Mouse (Mus musculus): ENCODE measurements around the gene Hoxb3. TPM values are rescaled to one million over a fixed set of nuclear protein-coding genes. Genes with fewer than 3 reads are reported as not detected.

Gene Hoxb3
- polyA plus RNA-seq, 1 experiment from 2014 or later: 8.2 TPM

GRCm38 (mm10) chr11:96345220-96345892 lies 22.2 kb downstream of the Hoxb3 start:
- Histone ChIP-seq H3K4me2 (replicated peaks; ENCODE audit: low read depth, low read length) (peak overlapping the region; percentile 73), H3K27me3 (ENCODE audit: control insufficient read depth, insufficient read depth, low read length) (no peaks in the 10 kb centered on the region), H3K9ac (ENCODE audit: low read depth, low read length) (peak overlapping the region; percentile 77), H3K36me3 (ENCODE audit: control insufficient read depth, insufficient read depth, low read length) (peaks cover 37% of the 10 kb centered on the region), H3K4me3 (ENCODE audit: low read length) (peak overlapping the region; percentile 26), H3K4me1 (ENCODE audit: control insufficient read depth, insufficient read depth, low read length) (peaks cover 83% of the 10 kb centered on the region), H3K9me3 (ENCODE audit: control insufficient read depth, low read length) (no peaks in the 10 kb centered on the region), H3K27ac (ENCODE audit: low read depth, low read length) (peak overlapping the region; percentile 100)
- ATAC-seq (ENCODE audit: low FRiP score, low TSS enrichment): no peak
- WGBS: 3% methylated on average over 38 of the region's 56 CpGs

DNA sequence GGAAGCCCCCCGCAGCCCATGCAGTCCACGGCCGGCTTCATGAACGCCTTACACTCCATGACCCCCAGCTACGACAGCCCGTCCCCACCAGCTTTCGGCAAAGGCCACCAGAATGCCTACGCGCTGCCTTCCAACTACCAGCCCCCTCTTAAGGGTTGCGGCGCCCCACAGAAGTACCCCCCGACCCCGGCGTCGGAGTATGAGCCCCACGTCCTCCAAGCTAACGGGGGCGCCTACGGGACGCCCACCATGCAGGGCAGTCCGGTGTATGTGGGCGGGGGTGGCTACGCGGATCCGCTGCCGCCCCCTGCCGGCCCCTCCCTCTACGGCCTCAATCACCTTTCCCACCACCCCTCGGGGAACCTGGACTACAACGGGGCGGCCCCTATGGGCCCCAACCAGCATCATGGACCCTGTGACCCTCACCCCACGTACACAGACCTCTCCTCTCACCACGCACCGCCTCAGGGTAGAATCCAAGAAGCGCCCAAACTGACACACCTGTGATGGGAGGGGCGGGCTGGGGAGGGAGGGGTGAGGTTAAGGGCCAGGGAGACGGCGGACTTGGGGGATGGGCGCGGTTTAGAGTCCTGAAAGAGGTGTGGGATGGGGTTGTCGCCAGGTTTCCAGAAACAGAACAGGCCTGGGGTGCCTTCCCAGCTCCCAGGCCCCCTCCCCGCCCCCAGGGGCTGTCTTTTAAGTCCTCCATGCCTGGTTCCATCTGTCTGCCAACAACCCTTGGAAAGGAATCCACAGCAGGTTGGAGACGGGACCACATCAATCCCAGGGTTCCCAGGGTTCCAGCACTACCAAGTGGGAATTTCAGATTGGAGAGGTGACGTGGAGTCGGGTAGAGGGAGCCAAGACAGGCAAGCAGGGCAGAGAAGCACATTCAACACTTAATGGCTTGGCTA lies 23.0 kb downstream of the Hoxb3 start:
- Histone ChIP-seq H3K36me3 (ENCODE audit: control insufficient read depth, insufficient read depth, low read length) (peaks cover 37% of the 10 kb centered on the region), H3K27ac (ENCODE audit: low read depth, low read length) (peak overlapping the region; percentile 100), H3K27me3 (ENCODE audit: control insufficient read depth, insufficient read depth, low read length) (no peaks in the 10 kb centered on the region), H3K9me3 (ENCODE audit: control insufficient read depth, low read length) (no peaks in the 10 kb centered on the region), H3K4me2 (replicated peaks; ENCODE audit: low read depth, low read length) (peak overlapping the region; percentile 73), H3K9ac (ENCODE audit: low read depth, low read length) (peak overlapping the region; percentile 77), H3K4me3 (ENCODE audit: low read length) (peak overlapping the region; percentile 26), H3K4me1 (ENCODE audit: control insufficient read depth, insufficient read depth, low read length) (peaks cover 90% of the 10 kb centered on the region)
- WGBS: 11% methylated on average over 45 of the region's 45 CpGs
- no peak for ATAC-seq (ENCODE audit: low FRiP score, low TSS enrichment)

- Histone ChIP-seq H3K4me1 (ENCODE audit: control insufficient read depth, insufficient read depth, low read length) (peaks cover 87% of the 10 kb centered on the region), H3K9me3 (ENCODE audit: control insufficient read depth, low read length) (no peaks in the 10 kb centered on the region), H3K36me3 (ENCODE audit: control insufficient read depth, insufficient read depth, low read length) (peaks cover 33% of the 10 kb centered on the region), H3K27me3 (ENCODE audit: control insufficient read depth, insufficient read depth, low read length) (no peaks in the 10 kb centered on the region), H3K9ac (ENCODE audit: low read depth, low read length) (peak overlapping the region; percentile 77; the same call in 1 of the 2 replicates), H3K4me2 (replicated peaks; ENCODE audit: low read depth, low read length) (no peak overlapping the region), H3K4me3 (ENCODE audit: low read length) (no peak overlapping the region), H3K27ac (ENCODE audit: low read depth, low read length) (peak overlapping the region; percentile 100; the same call in 1 of the 2 replicates)
- ATAC-seq (ENCODE audit: low FRiP score, low TSS enrichment): no peak
- 36% methylated on average over 5 of the region's 5 CpGs for WGBS
These were observed 23.9 kb downstream of the Hoxb3 start for GRCm38 (mm10) chr11:96346916-96347520.

GRCm38 (mm10) chr11:96347717-96348116 lies 24.6 kb downstream of the Hoxb3 start:
- 9% methylated on average over 4 of the region's 4 CpGs for WGBS
- H3K27me3 ChIP-seq (ENCODE audit: control insufficient read depth, insufficient read depth, low read length): no peaks in the 10 kb centered on the region
- no peaks in the 10 kb centered on the region for H3K9me3 ChIP-seq (ENCODE audit: control insufficient read depth, low read length)
- peaks cover 82% of the 10 kb centered on the region for H3K4me1 ChIP-seq (ENCODE audit: control insufficient read depth, insufficient read depth, low read length)
- H3K4me3 ChIP-seq (ENCODE audit: low read length): no peak overlapping the region
- peak overlapping the region; percentile 99 for H3K27ac ChIP-seq (ENCODE audit: low read depth, low read length)
- ATAC-seq (ENCODE audit: low FRiP score, low TSS enrichment): no peak
- peak overlapping the region; percentile 39 for H3K4me2 ChIP-seq (replicated peaks; ENCODE audit: low read depth, low read length)
- H3K9ac ChIP-seq (ENCODE audit: low read depth, low read length): peak overlapping the region; percentile 44; the same call in 1 of the 2 replicates
- peaks cover 29% of the 10 kb centered on the region for H3K36me3 ChIP-seq (ENCODE audit: control insufficient read depth, insufficient read depth, low read length)

DNA sequence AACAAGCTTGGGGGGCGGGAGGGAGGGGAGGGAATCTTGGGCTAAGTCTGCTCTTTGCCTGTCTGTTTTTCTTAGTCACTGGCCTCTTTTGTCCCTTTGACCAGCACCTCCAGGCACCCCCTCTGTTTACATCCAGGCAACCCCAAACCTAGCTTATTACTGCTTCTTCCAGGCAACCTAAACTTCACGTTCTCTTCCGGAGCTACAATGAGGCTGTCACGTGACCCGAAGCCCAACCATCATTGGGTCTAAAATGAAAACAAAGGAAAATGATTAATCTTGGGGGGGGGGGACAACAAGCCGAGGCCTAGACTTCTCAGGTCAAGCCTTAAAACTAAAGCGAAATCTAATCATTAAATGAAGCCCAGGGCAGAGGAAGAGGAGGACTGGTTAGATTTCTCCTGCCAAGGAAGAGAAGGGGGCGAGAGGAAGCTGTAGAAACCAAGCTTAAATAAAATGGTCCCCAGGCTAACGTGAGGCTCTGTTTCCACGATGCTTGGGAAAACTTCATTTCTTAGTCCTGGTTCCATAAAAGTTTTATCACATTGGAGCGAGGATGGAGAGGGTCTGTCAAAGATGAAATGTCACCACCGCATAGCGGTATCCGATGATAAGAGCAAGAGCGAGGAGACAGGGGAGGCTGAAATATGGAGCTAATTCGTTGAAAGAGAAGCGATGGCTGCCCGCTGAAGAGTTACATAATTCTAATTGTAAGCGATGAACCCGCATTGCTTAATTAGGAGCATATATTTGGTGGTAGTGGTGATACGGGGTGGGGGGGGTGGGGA lies 25.2 kb downstream of the Hoxb3 start:
- H3K4me2 ChIP-seq (replicated peaks; ENCODE audit: low read depth, low read length): peak overlapping the region; percentile 39
- peak overlapping the region; percentile 26; the same call in 1 of the 2 replicates for H3K4me3 ChIP-seq (ENCODE audit: low read length)
- no peaks in the 10 kb centered on the region for H3K9me3 ChIP-seq (ENCODE audit: control insufficient read depth, low read length)
- no peak for ATAC-seq (ENCODE audit: low FRiP score, low TSS enrichment)
- peaks cover 33% of the 10 kb centered on the region for H3K36me3 ChIP-seq (ENCODE audit: control insufficient read depth, insufficient read depth, low read length)
- peak overlapping the region; percentile 56; the same call in 1 of the 2 replicates for H3K9ac ChIP-seq (ENCODE audit: low read depth, low read length)
- peak overlapping the region; percentile 99 for H3K27ac ChIP-seq (ENCODE audit: low read depth, low read length)
- H3K27me3 ChIP-seq (ENCODE audit: control insufficient read depth, insufficient read depth, low read length): no peaks in the 10 kb centered on the region
- 7% methylated on average over 21 of the region's 21 CpGs for whole genome bisulfite sequencing
- H3K4me1 ChIP-seq (ENCODE audit: control insufficient read depth, insufficient read depth, low read length): peaks cover 76% of the 10 kb centered on the region

- Histone ChIP-seq H3K4me3 (ENCODE audit: low read length) (peak overlapping the region; percentile 26; the same call in 1 of the 2 replicates), H3K4me2 (replicated peaks; ENCODE audit: low read depth, low read length) (peak overlapping the region; percentile 39), H3K27ac (ENCODE audit: low read depth, low read length) (peak overlapping the region; percentile 99), H3K36me3 (ENCODE audit: control insufficient read depth, insufficient read depth, low read length) (peaks cover 35% of the 10 kb centered on the region), H3K4me1 (ENCODE audit: control insufficient read depth, insufficient read depth, low read length) (peaks cover 69% of the 10 kb centered on the region), H3K27me3 (ENCODE audit: control insufficient read depth, insufficient read depth, low read length) (no peaks in the 10 kb centered on the region), H3K9me3 (ENCODE audit: control insufficient read depth, low read length) (no peaks in the 10 kb centered on the region), H3K9ac (ENCODE audit: low read depth, low read length) (peak overlapping the region; percentile 56; the same call in 1 of the 2 replicates)
- ATAC-seq (ENCODE audit: low FRiP score, low TSS enrichment): no peak
- WGBS: 9% methylated on average over 3 of the region's 3 CpGs
These were observed 25.9 kb downstream of the Hoxb3 start for GRCm38 (mm10) chr11:96348988-96349387.

DNA sequence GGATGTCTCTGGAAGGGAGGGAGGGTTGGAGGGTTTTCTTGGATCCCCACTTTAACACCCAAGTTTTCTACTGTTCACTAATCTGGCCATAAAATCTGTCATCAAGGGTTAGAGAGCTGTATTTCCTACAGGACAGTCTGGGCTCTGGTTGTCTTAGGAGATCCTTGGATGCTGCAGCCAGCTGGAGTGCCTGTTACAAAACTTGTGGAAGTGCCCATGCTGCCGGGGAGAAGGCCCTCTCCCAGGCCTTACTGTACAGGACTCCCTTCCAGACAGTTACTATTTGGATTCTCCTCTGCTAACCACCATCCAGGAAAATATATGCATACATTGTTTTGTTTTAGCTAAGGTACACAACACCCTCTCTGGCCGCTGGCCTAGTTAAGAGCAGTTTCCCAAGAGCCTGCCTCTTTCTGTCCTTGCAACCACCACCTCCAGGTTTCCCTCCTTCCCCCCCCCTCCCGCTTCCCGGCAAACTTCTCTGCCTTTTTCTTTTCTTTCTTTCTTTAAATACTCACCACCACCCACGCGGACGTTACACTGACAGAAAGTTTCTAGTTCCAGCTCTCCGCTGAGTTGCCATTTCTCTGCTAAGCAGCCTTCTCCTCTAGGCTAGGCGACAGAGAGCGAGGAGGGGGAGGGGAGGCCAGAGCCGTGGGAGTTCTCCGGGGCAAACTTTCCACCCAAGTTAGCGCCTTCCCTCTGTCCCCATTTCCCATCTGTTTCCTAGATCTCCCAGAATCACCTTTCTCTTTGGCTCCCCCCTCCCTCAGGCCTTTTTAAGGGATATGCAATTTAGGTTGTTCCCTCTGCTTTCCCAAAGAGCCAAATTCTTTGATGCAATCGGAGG lies 26.6 kb downstream of the Hoxb3 start:
- 1% methylated on average over 14 of the region's 14 CpGs for whole genome bisulfite sequencing
- peak overlapping the region; percentile 99 for H3K27ac ChIP-seq (ENCODE audit: low read depth, low read length)
- peak overlapping the region; percentile 56 for H3K9ac ChIP-seq (ENCODE audit: low read depth, low read length)
- ATAC-seq (ENCODE audit: low FRiP score, low TSS enrichment): peak; percentile 1; the same call in 1 of the 2 replicates
- no peaks in the 10 kb centered on the region for H3K9me3 ChIP-seq (ENCODE audit: control insufficient read depth, low read length)
- H3K36me3 ChIP-seq (ENCODE audit: control insufficient read depth, insufficient read depth, low read length): peaks cover 28% of the 10 kb centered on the region
- H3K4me1 ChIP-seq (ENCODE audit: control insufficient read depth, insufficient read depth, low read length): peaks cover 62% of the 10 kb centered on the region
- H3K27me3 ChIP-seq (ENCODE audit: control insufficient read depth, insufficient read depth, low read length): no peaks in the 10 kb centered on the region
- H3K4me3 ChIP-seq (ENCODE audit: low read length): peak overlapping the region; percentile 26
- peak overlapping the region; percentile 39 for H3K4me2 ChIP-seq (replicated peaks; ENCODE audit: low read depth, low read length)

GRCm38 (mm10) chr11:96350341-96350624 lies 27.2 kb downstream of the Hoxb3 start, which contains the start of gene Hoxb2:
Gene Hoxb2 (plus strand): TSS chr11:96350525.
- peak within 1 kb of the TSS; percentile 99 for H3K27ac ChIP-seq (ENCODE audit: low read depth, low read length)

More at GRCm38 (mm10) chr11:96350341-96350624, 27.2 kb downstream of the Hoxb3 start, which contains the start of gene Hoxb2:
- WGBS: 0% methylated on average over 2 of the region's 2 CpGs
- no peak for ATAC-seq (ENCODE audit: low FRiP score, low TSS enrichment)
- no peaks in the 10 kb centered on the region for H3K27me3 ChIP-seq (ENCODE audit: control insufficient read depth, insufficient read depth, low read length)
- peak within 1 kb of the TSS; percentile 26 for H3K4me3 ChIP-seq (ENCODE audit: low read length)
- peaks cover 56% of the 10 kb centered on the region for H3K4me1 ChIP-seq (ENCODE audit: control insufficient read depth, insufficient read depth, low read length)
- peaks cover 25% of the 10 kb centered on the region; the same call in 1 of the 2 replicates for H3K36me3 ChIP-seq (ENCODE audit: control insufficient read depth, insufficient read depth, low read length)
- H3K4me2 ChIP-seq (replicated peaks; ENCODE audit: low read depth, low read length): peak within 1 kb of the TSS; percentile 91
- peak within 1 kb of the TSS; percentile 100 for H3K9ac ChIP-seq (ENCODE audit: low read depth, low read length)
- no peaks in the 10 kb centered on the region for H3K9me3 ChIP-seq (ENCODE audit: control insufficient read depth, low read length)

Data from kidney, embryonic 14.5 days (tissue).